Mouse (Mus musculus): ENCODE data around the gene Emc7.
A peak's percentile ranks its signal among the peaks of the same experiment; 100 is the strongest.
"Not testable (repeated sequence)": the region's sequence is repeated elsewhere in the genome, so short reads cannot be mapped to it uniquely, and the experiment has no call there.

Emc7 gene

GRCm38 (mm10) chr2:112454862-112455564 is at the start of gene Emc7:
TSS of gene Emc7 (plus strand) at chr2:112454997.
- peak; percentile 94 for DNase-seq (ENCODE audit: low read depth)

- no peak for DNase-seq (ENCODE audit: low read depth)
These were observed 47.8 kb upstream of the Emc7 start for GRCm38 (mm10) chr2:112407030-112407429.

- no peak for DNase-seq (ENCODE audit: low read depth)
These were observed 29.5 kb upstream of the Emc7 start for GRCm38 (mm10) chr2:112425308-112425707.

GRCm38 (mm10) chr2:112428534-112428933 is 26.3 kb upstream of the Emc7 start:
- DNase-seq (ENCODE audit: low read depth): not testable (repeated sequence)

- no peak for DNase-seq (ENCODE audit: low read depth)
These were observed 25.1 kb upstream of the Emc7 start for GRCm38 (mm10) chr2:112429665-112430064.

GRCm38 (mm10) chr2:112430403-112430802 is 24.4 kb upstream of the Emc7 start:
- no peak for DNase-seq (ENCODE audit: low read depth)

GRCm38 (mm10) chr2:112432523-112432922 is 22.3 kb upstream of the Emc7 start:
- no peak for DNase-seq (ENCODE audit: low read depth)

- DNase-seq (ENCODE audit: low read depth): no peak
These were observed 21.4 kb upstream of the Emc7 start for GRCm38 (mm10) chr2:112433359-112433758.

GRCm38 (mm10) chr2:112436292-112436691 is 18.5 kb upstream of the Emc7 start:
- DNase-seq (ENCODE audit: low read depth): no peak

GRCm38 (mm10) chr2:112437589-112437988 is 17.2 kb upstream of the Emc7 start:
- no peak for DNase-seq (ENCODE audit: low read depth)

- no peak for DNase-seq (ENCODE audit: low read depth)
These were observed 11.3 kb upstream of the Emc7 start for GRCm38 (mm10) chr2:112443491-112443890.

GRCm38 (mm10) chr2:112445511-112445910 is 9.3 kb upstream of the Emc7 start:
- DNase-seq (ENCODE audit: low read depth): no peak

- not testable (repeated sequence) for DNase-seq (ENCODE audit: low read depth)
These were observed 6.8 kb upstream of the Emc7 start for GRCm38 (mm10) chr2:112448046-112448445.

- DNase-seq (ENCODE audit: low read depth): no peak
These were observed 6.2 kb upstream of the Emc7 start for GRCm38 (mm10) chr2:112448510-112449059.

- DNase-seq (ENCODE audit: low read depth): peak; percentile 54
These were observed 5.0 kb upstream of the Emc7 start for GRCm38 (mm10) chr2:112449597-112450296.

GRCm38 (mm10) chr2:112452513-112452912 is 2.3 kb upstream of the Emc7 start:
- DNase-seq (ENCODE audit: low read depth): not testable (repeated sequence)

GRCm38 (mm10) chr2:112454125-112454861 is 504 bp upstream of the Emc7 start:
- DNase-seq (ENCODE audit: low read depth): peak; percentile 12

GRCm38 (mm10) chr2:112460557-112460956 is 5.8 kb downstream of the Emc7 start:
- no peak for DNase-seq (ENCODE audit: low read depth)

- DNase-seq (ENCODE audit: low read depth): no peak
These were observed 14.7 kb downstream of the Emc7 start for GRCm38 (mm10) chr2:112469542-112469941.

- DNase-seq (ENCODE audit: low read depth): no peak
These were observed 16.2 kb downstream of the Emc7 start for GRCm38 (mm10) chr2:112470961-112471381.

GRCm38 (mm10) chr2:112472076-112472475 is 17.3 kb downstream of the Emc7 start:
- DNase-seq (ENCODE audit: low read depth): no peak

- no peak for DNase-seq (ENCODE audit: low read depth)
These were observed 20.4 kb downstream of the Emc7 start for GRCm38 (mm10) chr2:112474997-112475724.

Data from naive thymus-derived CD4-positive, alpha-beta T cell, adult 2 months (primary cell).